Mouse (Mus musculus): ENCODE results near the gene Calcr.
"Not testable (repeated sequence)": the region's sequence is repeated elsewhere in the genome, so short reads cannot be mapped to it uniquely, and the experiment has no call there.

The Calcr gene

GRCm38 (mm10) chr6:3764230-3764764 lies at the start of gene Calcr:
Calcr (minus strand) TSS chr6:3764714.
- DNase-seq (ENCODE audit: low spot score): no peak

GRCm38 (mm10) chr6:3767485-3767884 lies 3.0 kb upstream of the Calcr start:
- DNase-seq (ENCODE audit: low spot score): no peak

- DNase-seq (ENCODE audit: low spot score): no peak
These were observed 1.1 kb downstream of the Calcr start for GRCm38 (mm10) chr6:3763171-3763967.

- DNase-seq (ENCODE audit: low spot score): no peak
These were observed 12.9 kb downstream of the Calcr start for GRCm38 (mm10) chr6:3751576-3751975.

- no peak for DNase-seq (ENCODE audit: low spot score)
These were observed 14.9 kb downstream of the Calcr start for GRCm38 (mm10) chr6:3749624-3750023.

- no peak for DNase-seq (ENCODE audit: low spot score)
These were observed 19.0 kb downstream of the Calcr start for GRCm38 (mm10) chr6:3745546-3745945.

- no peak for DNase-seq (ENCODE audit: low spot score)
These were observed 22.4 kb downstream of the Calcr start for GRCm38 (mm10) chr6:3741996-3742713.

GRCm38 (mm10) chr6:3741296-3741695 lies 23.2 kb downstream of the Calcr start:
- DNase-seq (ENCODE audit: low spot score): no peak

- DNase-seq (ENCODE audit: low spot score): no peak
These were observed 34.2 kb downstream of the Calcr start for GRCm38 (mm10) chr6:3730246-3730867.

- DNase-seq (ENCODE audit: low spot score): no peak
These were observed 76.3 kb downstream of the Calcr start for GRCm38 (mm10) chr6:3688087-3688642.

GRCm38 (mm10) chr6:3678286-3678685 lies 86.2 kb downstream of the Calcr start:
- not testable (repeated sequence) for DNase-seq (ENCODE audit: low spot score)

- DNase-seq (ENCODE audit: low spot score): no peak
These were observed 86.7 kb downstream of the Calcr start for GRCm38 (mm10) chr6:3677806-3678205.

GRCm38 (mm10) chr6:3671941-3672340 lies 92.6 kb downstream of the Calcr start:
- not testable (repeated sequence) for DNase-seq (ENCODE audit: low spot score)

GRCm38 (mm10) chr6:3664147-3664716 lies 100.3 kb downstream of the Calcr start:
- DNase-seq (ENCODE audit: low spot score): no peak

GRCm38 (mm10) chr6:3658405-3658804 lies 106.1 kb downstream of the Calcr start:
- no peak for DNase-seq (ENCODE audit: low spot score)
